Mouse (Mus musculus) liver, postnatal 0 days (tissue): ENCODE measurements around the gene Hba-a2.

Source experiments
- CTCF ChIP-seq: sonication (generic); IDR thresholded peaks from 2 replicates; pipeline ENCODE4 v1.5.1; 2016; ENCODE audit warnings: antibody characterized with exemption, low read depth
- EP300 ChIP-seq: IDR thresholded peaks from 2 replicates; pipeline ENCODE4 v1.6.1; 2016; ENCODE audit warnings: antibody characterized with exemption, low read depth, mild to moderate bottlenecking

- TF ChIP-seq CTCF: no peak
- no peak for TF ChIP-seq EP300
Observed at GRCm38 (mm10) chr11:32320507-32321195, 24.4 kb downstream of the Hba-a2 start.
